Mouse (Mus musculus): Measurements from ENCODE around the gene Adamts4.

Gene Adamts4

DNA sequence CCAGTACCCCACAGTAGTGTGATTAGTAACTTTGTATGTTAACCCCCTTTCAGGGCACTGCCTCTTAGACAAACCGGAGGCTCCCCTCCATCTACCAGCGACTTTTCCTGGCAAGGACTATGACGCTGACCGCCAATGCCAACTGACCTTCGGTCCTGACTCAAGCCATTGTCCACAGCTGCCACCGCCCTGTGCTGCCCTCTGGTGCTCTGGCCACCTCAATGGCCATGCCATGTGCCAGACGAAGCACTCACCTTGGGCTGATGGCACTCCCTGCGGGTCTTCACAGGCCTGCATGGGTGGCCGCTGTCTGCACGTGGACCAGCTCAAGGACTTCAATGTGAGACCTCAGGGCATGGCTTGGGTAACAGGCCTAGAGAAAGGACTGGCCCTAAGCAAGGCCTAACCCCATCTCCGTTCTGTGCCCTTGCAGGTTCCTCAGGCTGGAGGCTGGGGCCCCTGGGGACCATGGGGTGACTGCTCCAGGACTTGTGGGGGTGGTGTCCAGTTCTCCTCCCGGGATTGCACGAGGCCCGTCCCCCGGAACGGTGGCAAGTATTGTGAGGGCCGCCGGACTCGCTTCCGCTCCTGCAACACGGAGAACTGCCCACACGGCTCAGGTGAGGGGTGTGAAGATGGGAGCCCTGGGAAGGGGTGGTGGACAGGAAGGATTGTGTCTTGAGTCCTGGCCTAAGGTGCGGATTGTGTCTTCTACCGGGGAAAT, 6.0 kb downstream of the Adamts4 start:
- DNase-seq (ENCODE audit: low read depth, low spot score): no peak

DNA sequence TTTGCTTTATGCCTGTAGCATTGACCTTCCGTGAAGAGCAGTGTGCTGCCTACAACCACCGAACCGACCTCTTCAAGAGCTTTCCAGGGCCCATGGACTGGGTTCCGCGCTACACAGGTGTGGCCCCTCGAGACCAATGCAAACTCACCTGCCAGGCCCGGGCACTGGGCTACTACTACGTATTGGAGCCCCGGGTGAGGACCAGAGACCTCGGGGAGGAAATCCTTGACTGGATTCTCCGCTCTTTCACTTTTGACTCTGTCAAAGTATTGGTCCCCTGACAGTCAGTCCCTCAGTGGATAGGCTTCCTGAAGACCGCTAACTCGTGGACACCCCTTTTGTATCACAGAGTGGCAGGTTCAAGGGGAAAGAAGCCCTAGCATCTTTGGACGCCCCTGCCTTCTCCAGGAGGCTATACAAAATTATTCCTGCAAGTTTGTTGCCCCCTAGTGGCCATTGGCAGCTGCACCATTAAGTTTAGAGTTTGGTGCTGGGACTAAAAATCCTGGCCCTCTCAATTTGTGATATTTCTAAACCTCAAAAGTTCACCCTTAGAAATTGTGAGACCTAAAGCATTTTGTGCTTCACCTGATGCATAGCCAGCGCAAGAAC, 6.8 kb downstream of the Adamts4 start:
- DNase-seq (ENCODE audit: low read depth, low spot score): peak; percentile 78

DNA sequence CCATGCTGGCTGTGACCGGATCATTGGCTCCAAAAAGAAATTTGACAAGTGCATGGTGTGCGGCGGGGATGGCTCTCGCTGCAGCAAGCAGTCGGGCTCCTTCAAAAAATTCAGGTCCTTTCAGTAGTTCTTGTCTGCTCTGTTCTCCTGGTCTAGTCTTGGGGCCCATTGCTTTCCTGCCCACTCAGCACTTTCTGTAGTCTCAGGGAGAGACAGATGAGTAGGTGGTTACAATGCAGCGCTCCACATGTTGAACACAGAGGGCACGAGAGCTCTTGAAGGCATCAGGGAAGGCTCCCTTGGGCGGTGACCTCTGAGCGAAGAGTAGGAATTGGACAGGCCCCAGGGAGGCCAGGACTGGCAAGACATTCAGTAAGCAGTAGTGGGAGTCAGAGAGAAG, 7.6 kb downstream of the Adamts4 start:
- no peak for DNase-seq (ENCODE audit: low read depth, low spot score)

DNA sequence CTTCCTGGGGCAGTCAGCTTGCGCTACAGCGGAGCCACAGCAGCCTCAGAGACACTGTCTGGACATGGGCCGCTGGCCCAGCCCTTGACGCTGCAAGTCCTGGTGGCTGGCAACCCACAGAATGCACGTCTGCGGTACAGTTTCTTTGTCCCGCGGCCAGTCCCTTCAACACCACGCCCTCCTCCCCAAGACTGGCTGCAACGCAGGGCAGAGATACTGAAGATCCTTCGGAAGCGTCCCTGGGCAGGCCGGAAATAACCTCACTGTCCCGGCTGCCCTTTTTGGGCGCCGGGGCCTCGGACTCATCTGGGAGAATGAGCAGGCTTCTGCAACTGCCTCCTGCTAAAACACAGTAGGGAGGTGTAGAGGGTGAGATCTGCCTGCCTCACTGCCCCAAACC, 8.7 kb downstream of the Adamts4 start:
- DNase-seq (ENCODE audit: low read depth, low spot score): no peak

DNA sequence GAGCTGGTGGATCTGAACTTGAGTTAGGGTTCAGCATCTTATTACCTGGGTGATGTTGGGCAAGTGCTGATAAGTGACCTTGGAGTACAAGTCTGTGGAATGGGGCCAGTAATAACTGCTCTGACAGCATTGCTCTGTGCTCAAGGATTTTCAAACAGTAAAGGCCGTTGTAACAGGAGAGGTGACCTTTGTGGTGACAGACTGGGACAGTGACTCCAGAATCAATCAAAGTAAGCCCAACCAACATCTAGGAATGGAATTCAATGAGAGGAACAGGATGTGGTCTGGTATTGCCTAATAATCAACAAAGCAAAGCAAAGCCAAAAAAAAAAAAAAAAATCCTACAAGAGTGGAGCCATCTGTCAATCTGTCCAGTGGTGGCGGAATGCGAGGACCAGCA, 10.1 kb downstream of the Adamts4 start:
- no peak for DNase-seq (ENCODE audit: low read depth, low spot score)

DNA sequence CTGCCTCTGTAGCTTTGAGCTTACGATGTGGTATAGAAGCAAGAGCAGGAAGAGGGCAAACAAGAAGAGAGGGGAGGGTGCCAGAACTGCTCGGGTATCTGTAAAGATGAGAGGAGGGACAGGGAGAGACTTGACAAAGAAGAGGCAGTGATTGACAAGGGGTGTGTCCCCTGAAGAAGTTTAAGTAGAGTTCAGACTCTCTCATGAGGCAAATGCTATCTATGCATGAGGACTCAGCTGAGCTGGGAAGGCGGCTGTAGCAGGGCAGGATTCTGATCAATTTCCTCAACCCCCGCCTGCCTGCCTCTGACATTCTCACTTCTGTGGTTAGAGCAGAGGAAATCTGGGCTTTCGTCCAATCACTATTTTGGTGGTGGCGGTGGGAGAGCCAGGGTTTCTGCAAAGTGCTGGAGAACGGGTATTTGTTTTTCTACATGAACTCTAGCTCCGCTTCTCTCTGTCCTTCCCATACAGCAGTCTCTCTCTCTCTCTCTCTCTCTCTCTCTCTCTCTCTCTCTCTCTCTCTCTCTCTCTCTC, 12.4 kb downstream of the Adamts4 start:
- no peak for DNase-seq (ENCODE audit: low read depth, low spot score)

DNA sequence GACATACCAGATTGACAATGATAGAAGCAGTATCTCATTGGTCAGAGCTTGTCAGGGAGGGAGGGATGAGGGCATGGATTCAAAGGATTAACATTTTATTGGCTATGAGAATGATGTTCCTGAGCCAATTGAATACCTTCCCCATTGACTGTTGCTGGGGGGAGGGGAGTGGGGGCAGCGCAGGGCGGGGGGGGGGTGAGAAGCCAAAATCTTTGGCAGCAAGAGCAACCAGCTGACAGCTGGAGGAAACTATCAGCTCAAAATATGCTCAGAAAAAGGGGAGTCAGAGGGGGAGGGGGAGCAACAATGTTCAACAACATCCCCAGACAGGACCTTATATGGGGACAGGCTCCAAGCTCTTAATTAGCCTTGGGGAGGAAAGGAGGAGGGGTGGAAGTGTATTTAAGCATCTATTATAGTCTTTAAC, 13.0 kb downstream of the Adamts4 start:
- no peak for DNase-seq (ENCODE audit: low read depth, low spot score)

DNA sequence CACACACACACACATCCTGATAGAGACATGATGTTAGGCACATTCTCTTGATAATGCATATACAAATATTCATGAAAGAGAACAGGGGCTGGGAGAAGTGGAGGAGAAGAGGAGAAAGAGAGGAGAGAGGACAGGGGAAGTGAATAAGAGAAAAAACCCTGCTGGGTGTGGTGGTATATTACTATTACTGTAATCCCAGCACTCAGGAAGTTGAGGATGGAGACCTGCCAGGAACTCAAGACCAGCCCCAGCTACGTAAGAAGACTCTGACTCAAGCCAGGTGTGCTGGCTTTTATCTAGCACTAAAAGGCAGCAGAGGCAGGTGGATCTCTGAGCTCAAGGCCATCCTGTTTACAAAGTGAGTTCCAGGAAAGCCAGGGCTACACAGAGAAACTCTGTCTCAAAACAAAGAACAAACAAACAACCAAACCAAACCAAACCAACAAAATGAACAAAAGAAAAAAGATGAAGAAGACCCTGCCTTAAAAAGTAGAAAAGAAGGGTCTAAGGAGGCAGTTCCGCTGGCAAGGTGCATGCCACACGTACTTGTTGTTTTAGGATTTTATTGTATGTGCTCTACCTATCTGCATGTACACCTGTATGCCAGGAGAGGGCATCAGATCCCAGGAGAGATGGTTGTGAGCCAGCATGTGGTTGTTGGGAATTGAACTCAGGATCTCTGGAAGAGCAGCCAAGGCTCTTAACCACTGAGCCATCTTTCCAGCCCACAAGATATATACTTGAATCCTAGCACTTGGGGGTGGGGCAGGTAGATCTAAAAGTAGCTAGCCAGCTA, 13.6 kb downstream of the Adamts4 start:
- no peak for DNase-seq (ENCODE audit: low read depth, low spot score)

DNA sequence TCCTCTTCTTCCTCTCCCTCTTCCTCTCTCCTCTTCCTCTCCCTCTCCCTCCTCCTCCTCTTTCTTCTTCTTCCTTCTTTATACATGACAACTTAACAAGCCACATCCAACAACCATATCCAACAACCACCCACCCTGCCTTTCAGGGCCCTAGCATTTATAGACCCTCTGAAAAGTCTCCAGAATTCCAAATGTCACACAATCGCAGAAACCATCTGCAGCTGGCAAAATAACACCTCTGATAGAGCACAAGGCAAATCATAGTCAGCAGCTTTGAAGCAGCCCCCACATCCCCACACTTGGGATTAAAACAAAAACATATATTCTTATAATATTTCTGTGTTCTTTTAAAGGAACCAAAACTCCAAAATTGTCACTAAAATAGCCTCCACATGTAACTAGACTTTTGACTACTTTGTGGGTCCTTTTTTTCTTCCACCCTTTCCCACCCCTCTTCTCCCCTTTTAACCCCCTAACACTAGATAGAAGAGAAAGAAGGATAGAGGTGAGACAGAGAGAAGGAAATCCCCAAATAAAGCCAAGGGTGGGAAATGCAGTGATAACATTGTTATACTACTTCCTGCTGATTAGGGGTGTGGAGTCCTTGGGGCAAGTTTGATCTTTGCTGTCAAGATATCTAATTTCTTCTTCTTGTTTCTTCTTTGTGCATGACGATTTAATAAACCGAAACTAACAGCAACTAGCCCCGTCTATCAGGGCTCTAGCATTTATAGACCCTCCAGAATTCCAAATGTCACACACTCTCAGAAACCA, 15.9 kb downstream of the Adamts4 start:
- DNase-seq (ENCODE audit: low read depth, low spot score): no peak

DNA sequence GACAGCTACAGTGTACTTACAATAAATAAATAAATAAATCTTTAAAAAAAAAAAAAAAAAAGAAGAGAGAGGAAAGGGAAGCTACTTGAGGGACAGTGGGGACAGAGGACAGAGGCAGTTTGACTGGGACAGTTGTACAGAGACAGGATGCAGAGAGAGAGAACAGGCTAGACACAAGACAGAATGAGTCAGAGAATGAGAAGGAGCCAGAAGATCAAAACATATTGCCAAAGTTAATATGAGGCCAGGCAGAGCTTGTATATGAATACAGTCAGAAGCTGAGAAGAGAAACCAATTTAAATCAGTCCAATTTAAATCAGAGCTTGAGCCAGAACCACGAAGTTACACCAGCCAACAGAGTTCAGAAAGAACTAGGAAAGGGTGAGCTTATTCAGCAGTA, 18.1 kb downstream of the Adamts4 start:
- no peak for DNase-seq (ENCODE audit: low read depth, low spot score)

DNA sequence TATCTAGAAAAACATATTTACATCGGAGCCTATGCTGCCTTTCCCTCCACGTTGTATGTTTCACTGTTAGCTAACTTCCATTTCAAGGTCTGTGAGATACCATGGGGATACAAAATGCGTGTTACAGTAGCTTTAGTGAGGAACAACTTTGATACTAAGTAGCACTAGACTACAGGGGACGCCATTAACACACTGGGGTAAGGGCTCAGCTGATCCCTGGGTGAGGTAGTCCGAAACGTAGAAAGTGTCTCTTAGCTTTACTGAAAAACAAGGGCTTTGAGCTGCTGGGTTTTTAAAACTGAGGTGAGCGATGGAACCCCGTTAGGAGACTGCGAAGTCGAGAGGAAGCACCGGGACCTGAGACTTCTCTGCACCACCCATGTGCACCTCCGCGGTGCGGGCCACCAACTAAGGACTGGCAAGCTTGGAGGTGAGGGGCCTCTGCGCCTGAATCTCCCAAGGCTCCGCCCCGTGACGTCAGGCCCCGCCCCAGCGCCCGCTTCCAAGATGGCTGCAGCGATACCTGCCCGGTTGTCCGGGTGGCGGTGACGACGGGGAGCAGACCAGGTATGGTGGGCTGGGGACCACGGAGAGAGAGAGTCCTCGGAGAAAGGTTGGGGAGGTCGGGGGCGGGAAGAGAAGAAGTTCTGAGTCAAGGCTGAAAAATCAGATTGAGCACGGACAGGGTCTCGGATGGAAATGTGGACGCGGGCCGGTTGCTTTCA, 19.8 kb downstream of the Adamts4 start, which contains the start of gene B4galt3:
Gene B4galt3 (plus strand): TSS at position 481 of the 725 bp plus-strand sequence.
- peak; percentile 86 for DNase-seq (ENCODE audit: low read depth, low spot score)

DNA sequence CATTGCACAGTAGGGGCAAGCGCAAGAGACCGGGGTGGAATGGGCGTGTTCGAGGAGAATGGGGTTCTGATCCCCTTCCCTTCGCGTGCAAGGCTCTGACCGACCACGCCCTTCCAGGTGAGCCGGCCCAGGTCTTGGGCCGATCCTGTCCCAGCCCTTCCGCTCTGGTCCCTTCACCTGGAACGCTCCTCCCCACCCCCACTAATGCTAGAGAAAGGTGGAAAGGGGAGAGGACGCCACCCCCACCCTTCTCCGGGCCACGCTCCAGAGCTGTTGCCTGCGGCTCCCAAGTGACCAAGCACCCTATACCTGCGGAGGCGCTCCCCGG, 20.3 kb downstream of the Adamts4 start:
- DNase-seq (ENCODE audit: low read depth, low spot score): no peak

DNA sequence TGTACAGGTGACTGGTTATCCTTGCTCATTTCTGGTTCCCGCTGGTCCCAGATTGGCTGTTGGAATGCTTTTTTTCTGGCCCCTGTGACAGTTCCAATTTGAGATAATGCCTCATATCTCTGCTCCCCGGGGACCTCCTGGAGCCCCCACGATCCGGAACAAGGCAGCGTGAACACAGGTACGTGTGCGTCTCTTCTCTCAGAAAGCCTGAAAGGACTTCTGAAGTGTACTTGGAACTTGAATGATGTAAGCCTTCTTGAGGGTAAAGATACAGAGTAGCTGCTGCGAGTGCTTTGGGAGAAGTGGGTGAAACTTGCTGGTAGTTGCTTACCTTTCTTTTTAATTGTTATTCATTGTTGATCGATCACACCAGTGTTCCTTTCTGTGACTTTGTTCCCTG, 21.0 kb downstream of the Adamts4 start:
- no peak for DNase-seq (ENCODE audit: low read depth, low spot score)

DNA sequence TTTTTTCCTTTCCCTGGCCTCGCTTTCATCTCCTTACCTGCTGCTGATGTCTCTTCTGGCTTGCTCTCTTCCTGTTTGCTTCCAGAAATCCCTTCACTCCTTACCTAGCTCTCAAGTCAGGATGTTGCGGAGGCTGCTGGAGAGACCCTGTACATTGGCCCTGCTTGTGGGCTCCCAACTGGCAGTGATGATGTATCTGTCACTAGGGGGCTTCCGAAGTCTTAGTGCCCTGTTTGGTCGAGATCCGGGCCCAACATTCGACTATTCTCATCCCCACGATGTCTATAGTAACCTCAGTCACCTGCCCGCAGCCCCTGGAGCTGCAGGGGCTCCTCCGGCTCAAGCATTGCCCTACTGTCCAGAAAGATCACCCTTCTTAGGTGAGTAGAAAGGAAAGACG, 21.4 kb downstream of the Adamts4 start:
- no peak for DNase-seq (ENCODE audit: low read depth, low spot score)

DNA sequence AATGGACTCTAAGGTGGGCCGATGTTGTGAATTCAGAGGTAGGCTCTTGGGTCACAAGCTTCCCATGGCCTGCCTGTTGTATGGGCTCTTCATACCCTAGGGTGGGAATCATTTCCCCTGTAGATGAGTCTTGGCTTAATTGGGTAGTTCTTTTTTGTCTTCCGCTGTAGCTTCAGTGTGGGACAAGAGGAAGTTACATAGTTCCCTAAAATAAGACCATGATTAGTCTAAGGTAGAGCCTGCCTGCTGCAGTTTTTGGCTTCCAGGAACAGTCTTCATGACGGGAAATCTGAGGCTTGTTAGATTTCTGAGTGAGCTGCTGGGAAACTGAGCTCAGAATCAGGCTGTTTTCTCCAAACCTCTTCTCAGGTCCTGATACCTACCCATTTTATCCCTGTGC, 21.9 kb downstream of the Adamts4 start:
- no peak for DNase-seq (ENCODE audit: low read depth, low spot score)

DNA sequence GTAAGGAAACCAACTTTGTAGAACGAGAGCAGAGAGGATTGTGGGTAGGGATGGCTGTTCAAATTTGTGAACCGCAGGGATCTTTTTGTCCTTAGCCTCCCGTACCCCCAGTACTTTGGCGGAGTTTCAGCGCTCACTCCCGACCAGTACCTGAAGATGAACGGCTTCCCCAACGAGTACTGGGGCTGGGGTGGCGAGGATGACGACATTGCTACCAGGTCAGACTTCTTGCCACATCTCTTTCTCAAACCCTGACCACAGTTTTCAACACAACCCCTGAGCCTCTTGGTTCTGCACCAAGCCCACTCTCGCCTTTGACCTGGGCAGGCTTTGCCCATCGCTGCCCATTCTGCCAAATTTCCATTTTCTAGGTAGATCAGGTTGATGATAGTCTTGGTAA, 23.9 kb downstream of the Adamts4 start:
- no peak for DNase-seq (ENCODE audit: low read depth, low spot score)

DNA sequence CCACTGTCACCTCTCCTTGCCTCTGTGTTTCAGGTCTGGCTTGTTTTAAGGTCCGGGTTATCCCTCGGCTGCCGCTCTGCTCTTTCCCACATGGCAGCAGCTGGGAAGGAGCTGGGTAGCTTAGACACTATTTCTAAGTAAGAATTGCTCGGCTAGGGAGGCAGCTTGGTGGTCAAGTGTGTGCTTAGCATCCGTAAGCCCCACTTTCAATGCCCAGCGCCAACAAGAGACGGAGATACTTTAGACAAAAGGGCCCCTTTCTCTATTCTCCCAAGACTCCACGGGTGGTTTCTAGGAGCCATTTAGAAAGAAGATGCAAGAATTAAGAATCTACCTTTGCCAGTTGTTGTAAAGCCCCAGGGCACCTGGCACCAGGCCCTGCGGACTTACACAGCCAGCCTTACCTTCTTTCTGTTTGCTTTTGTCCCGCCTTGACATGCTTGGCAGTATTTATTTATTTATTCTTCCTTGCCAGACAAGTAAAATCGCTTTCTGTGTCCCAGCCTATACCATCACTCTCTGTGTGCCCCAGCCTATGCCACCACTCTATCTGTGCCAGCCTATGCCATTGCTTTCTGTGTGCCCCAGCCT, 25.0 kb downstream of the Adamts4 start:
- DNase-seq (ENCODE audit: low read depth, low spot score): no peak

DNA sequence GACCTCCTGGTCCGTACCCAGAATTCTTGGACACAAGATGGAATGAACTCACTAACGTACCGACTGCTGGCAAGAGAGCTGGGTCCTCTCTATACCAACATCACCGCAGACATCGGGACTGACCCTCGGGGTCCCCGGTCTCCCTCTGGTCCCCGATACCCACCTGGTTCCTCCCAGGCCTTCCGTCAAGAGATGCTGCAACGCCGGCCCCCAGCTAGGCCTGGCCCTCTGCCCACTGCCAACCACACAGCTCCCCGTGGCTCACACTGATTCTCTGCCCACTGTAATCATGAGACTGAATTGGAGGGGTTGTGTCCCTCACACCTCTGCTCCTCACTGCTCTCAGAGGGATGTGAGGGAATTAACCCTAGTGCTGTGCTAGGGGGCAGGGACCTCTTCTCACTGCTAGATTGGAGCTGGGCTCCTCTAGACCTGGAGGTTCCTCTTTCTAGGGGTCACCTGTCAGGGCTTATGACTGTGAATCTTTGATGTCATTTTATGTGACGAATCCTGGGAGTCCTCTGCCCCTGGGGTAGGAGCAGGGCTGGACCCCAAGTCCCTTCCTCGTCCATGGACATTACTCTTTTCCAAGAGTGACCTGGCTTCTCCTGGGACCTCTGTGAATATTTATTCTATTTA, 26.0 kb downstream of the Adamts4 start:
- DNase-seq (ENCODE audit: low read depth, low spot score): no peak

DNA sequence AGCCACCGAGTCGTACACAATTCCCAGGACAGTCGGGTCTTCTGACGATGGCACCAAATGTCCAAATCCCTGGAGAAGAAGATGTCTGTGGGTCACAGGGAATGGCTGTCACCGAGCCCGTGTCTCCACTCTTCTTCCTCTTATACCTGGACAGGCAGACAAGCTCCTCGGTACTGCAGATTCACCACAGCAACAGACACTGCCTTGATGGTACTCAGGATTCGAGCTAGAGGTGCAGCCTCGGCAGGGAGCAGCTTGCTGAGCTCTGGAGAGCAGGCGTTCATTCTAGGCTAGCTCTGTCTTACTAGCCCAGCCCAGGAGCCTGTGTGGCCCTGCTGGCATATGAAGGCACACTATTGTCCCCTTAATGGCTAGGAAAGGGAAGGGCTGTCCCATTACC, 27.5 kb downstream of the Adamts4 start:
- DNase-seq (ENCODE audit: low read depth, low spot score): no peak

DNA sequence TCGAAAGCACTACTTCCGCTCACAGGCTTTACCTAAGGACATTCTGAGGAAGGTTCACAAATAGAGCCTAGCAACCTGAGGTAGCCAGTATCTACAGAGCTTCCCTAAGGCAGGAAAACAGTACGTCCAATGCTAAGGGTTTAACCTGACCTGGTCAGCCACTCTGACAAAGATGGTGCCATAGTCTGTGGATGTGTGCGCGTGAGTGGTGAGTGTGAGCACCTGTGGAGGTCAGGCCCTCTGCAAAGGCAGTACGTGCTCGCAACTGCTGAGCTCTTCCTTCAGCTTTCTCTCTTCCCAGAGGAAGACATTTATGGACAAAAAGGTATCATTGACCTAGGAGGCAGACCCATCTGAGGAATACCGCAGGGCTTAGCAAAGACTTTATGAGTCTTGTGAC, 28.2 kb downstream of the Adamts4 start:
- no peak for DNase-seq (ENCODE audit: low read depth, low spot score)
